Mouse (Mus musculus): ENCODE measurements around the gene Fnbp4.
"Not testable (repeated sequence)": the region's sequence is repeated elsewhere in the genome, so short reads cannot be mapped to it uniquely, and the experiment has no call there.

Fnbp4 gene

GRCm38 (mm10) chr2:90754188-90754587 lies 9.0 kb downstream of the Fnbp4 start:
- POLR2A ChIA-PET, result interaction anchor here in 3 of 4 experiments (0.6 to 6.7 kb wide), 15 partner anchors 8 to 75 kb away, joined by 3 to 55 read pairs (median 5); partner anchors contain the start of gene Fnbp4 (in 2 of the 3)
- CTCF ChIA-PET, result no interaction called here

GRCm38 (mm10) chr2:90765123-90765522 lies 20.0 kb downstream of the Fnbp4 start:
- ChIA-PET POLR2A (interaction anchor here in 3 of 4 experiments (0.6 to 1.3 kb wide), 6 partner anchors 11 to 217 kb away, joined by 3 to 5 read pairs (median 4); partner anchors contain the start of gene Fnbp4 (in 1 of the 3)), CTCF (no interaction called here)

- POLR2A ChIA-PET, result interaction anchor here in 2 of 4 experiments (0.7 to 2.2 kb wide), 12 partner anchors 13 to 127 kb away, joined by 3 to 6 read pairs (median 3); no protein-coding TSS in a partner anchor
- CTCF ChIA-PET, result no interaction called here
These were observed 36.2 kb downstream of the Fnbp4 start for GRCm38 (mm10) chr2:90781323-90781722.

- ChIA-PET POLR2A (interaction anchor here in 3 of 4 experiments (0.7 to 3.2 kb wide), 15 partner anchors 8 to 236 kb away, joined by 3 to 11 read pairs (median 3); partner anchors contain the start of gene Fnbp4 (in 2 of the 3)), CTCF (no interaction called here)
These were observed 36.8 kb downstream of the Fnbp4 start for GRCm38 (mm10) chr2:90781938-90782337.

GRCm38 (mm10) chr2:90782458-90782857 lies 37.3 kb downstream of the Fnbp4 start, which contains the start of gene Agbl2:
Gene Agbl2 (plus strand): TSS chr2:90782727.
- ChIA-PET CTCF (interaction anchor here in 2 of 4 experiments (0.5 to 0.6 kb wide), 2 partner anchors 9 to 39 kb away, joined by 4 read pairs; no protein-coding TSS in a partner anchor), POLR2A (interaction anchor here in 3 of 4 experiments (0.7 to 3.2 kb wide), 15 partner anchors 8 to 881 kb away, joined by 3 to 11 read pairs (median 3); partner anchors contain the start of gene Fnbp4 (in 2 of the 3))

GRCm38 (mm10) chr2:90782901-90783486 lies 37.8 kb downstream of the Fnbp4 start:
- ChIA-PET CTCF (interaction anchor here in 2 of 4 experiments (0.5 to 0.6 kb wide), 2 partner anchors 8 to 38 kb away, joined by 4 read pairs; no protein-coding TSS in a partner anchor), POLR2A (interaction anchor here in 3 of 4 experiments (0.7 to 3.2 kb wide), 13 partner anchors 8 to 881 kb away, joined by 3 to 11 read pairs (median 3); partner anchors contain the start of gene Fnbp4 (in 2 of the 3))

- POLR2A ChIA-PET, result interaction anchor here in 3 of 4 experiments (0.6 to 0.8 kb wide), 3 partner anchors 43 to 1016 kb away, joined by 3 read pairs; no protein-coding TSS in a partner anchor
- CTCF ChIA-PET, result no interaction called here
These were observed 43.0 kb downstream of the Fnbp4 start for GRCm38 (mm10) chr2:90788126-90788525.

GRCm38 (mm10) chr2:90808241-90809126 lies 63.3 kb downstream of the Fnbp4 start:
- POLR2A ChIA-PET, result interaction anchor here in 2 of 4 experiments (0.5 to 1.5 kb wide), 2 partner anchors 11 to 38 kb away, joined by 3 to 4 read pairs; no protein-coding TSS in a partner anchor
- CTCF ChIA-PET, result interaction anchor here in 1 of 4 experiments (1.5 kb wide), 1 partner anchor 10 kb away, joined by 3 read pairs; no protein-coding TSS in a partner anchor

GRCm38 (mm10) chr2:90810751-90811150 lies 65.6 kb downstream of the Fnbp4 start:
- ChIA-PET CTCF (interaction anchor here in 1 of 4 experiments (1.1 kb wide), 1 partner anchor 8 kb away, joined by 3 read pairs; no protein-coding TSS in a partner anchor), POLR2A (interaction anchor here in 1 of 4 experiments (1.2 kb wide), 1 partner anchor 8 kb away, joined by 3 read pairs; no protein-coding TSS in a partner anchor)

- POLR2A ChIA-PET, result interaction anchor here in 2 of 4 experiments (0.6 to 1.0 kb wide), 2 partner anchors 13 to 59 kb away, joined by 4 to 8 read pairs; no protein-coding TSS in a partner anchor
- CTCF ChIA-PET, result no interaction called here
These were observed 70.1 kb downstream of the Fnbp4 start for GRCm38 (mm10) chr2:90815266-90815665.

- POLR2A ChIA-PET, result no interaction called here
- CTCF ChIA-PET, result no interaction called here
These were observed 71.0 kb downstream of the Fnbp4 start for GRCm38 (mm10) chr2:90816144-90816543.

GRCm38 (mm10) chr2:90818710-90819109 lies 73.5 kb downstream of the Fnbp4 start:
- ChIA-PET POLR2A (interaction anchor here in 1 of 4 experiments (1.1 to 1.9 kb wide), 2 partner anchors 8 to 11 kb away, joined by 3 to 4 read pairs; no protein-coding TSS in a partner anchor), CTCF (interaction anchor here in 2 of 4 experiments (0.6 to 1.1 kb wide), 3 partner anchors 8 to 331 kb away, joined by 3 read pairs; no protein-coding TSS in a partner anchor)

GRCm38 (mm10) chr2:90820894-90821293 lies 75.7 kb downstream of the Fnbp4 start:
- ChIA-PET CTCF (interaction anchor here in 3 of 4 experiments (0.6 to 0.7 kb wide), 3 partner anchors 18 to 38 kb away, joined by 3 to 5 read pairs (median 4); partner anchors contain the start of gene Agbl2 (in 1 of the 3)), POLR2A (interaction anchor here in 1 of 4 experiments (0.7 kb wide), 1 partner anchor 1117 kb away, joined by 4 read pairs; no protein-coding TSS in a partner anchor)

GRCm38 (mm10) chr2:90822978-90823377 lies 77.8 kb downstream of the Fnbp4 start:
- ChIA-PET POLR2A (interaction anchor here in 2 of 4 experiments (0.7 to 1.2 kb wide), 4 partner anchors 11 to 251 kb away, joined by 3 to 8 read pairs (median 4); partner anchors contain the start of gene Agbl2 (in 1 of the 2)), CTCF (interaction anchor here in 1 of 4 experiments (0.7 kb wide), 1 partner anchor 1539 kb away, joined by 8 read pairs; no protein-coding TSS in a partner anchor)

GRCm38 (mm10) chr2:90823781-90824180 lies 78.6 kb downstream of the Fnbp4 start:
- ChIA-PET POLR2A (interaction anchor here in 1 of 4 experiments (0.8 kb wide), 1 partner anchor 252 kb away, joined by 8 read pairs; no protein-coding TSS in a partner anchor), CTCF (interaction anchor here in 1 of 4 experiments (0.7 kb wide), 1 partner anchor 1539 kb away, joined by 8 read pairs; no protein-coding TSS in a partner anchor)

- POLR2A ChIA-PET, CTCF ChIA-PET: not testable (repeated sequence)
These were observed 79.4 kb downstream of the Fnbp4 start for GRCm38 (mm10) chr2:90824528-90824927.

- ChIA-PET POLR2A (no interaction called here), CTCF (no interaction called here)
These were observed 80.5 kb downstream of the Fnbp4 start for GRCm38 (mm10) chr2:90825515-90826172.

GRCm38 (mm10) chr2:90828739-90829138 lies 83.6 kb downstream of the Fnbp4 start:
- POLR2A ChIA-PET, result no interaction called here
- CTCF ChIA-PET, result no interaction called here
